ENCODE assay signal across 9 mouse cellular contexts in the genomic region with DNA sequence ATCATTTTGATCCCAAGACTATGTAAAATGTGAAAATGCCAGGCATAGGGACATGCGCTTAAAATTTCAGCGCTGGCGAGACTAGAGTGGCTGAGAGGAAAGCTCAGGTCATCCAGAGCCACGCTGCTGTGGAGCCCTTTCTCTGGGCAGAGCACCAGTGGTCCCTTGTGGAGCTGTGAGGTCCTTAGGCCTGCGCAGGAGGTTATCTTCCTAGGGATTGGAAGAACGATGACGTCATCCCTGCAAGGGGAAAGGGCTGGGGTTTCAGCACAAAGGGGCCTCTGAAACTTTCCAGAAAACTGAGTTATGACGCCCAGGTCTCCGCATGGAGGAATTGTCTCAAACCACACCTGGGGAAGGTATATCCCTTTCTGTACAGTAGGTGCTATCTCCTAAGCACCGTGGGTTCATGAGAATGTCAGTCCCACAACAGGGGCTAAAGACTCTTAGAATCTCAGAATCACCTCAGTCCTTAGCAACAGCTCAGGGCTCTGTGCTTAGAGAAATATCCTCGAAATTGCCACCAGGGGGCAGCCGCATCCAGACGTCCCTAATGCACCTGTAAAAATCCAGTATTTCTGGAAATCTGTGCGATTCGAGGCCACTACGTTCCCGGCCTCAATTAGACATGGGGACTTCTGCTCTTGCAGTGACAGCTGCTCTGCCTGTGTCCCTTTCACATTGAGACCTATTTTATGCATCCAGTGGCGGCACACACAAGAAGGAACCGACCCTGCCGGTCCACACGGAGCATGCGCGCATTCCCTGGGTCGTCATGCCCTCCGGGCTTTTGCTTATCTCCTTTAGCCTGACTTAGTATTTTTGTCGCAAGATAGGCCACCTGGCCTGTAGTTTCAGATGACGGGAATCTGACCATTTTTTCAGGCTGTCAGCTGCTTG. TPM values are rescaled to one million over a fixed set of nuclear protein-coding genes. Genes with fewer than 3 reads are reported as not detected.
A peak's percentile ranks its signal among the peaks of the same experiment; 100 is the strongest.
DNase-seq lines count a peak whose midpoint lies in the region; ATAC-seq and TF ChIP-seq lines count a peak whose summit lies in the region.
"Had no signal": no experiment of that assay in that cellular context is flagged by ENCODE, and none has a peak within 500 bp of the region (broad histone marks: within the 10 kb centered on the region; RNA-seq: fewer than 3 reads in every experiment).

No protein-coding gene starts in this region.

- H3K27me3 ChIP-seq in embryonic facial prominence, embryonic 10.5 days (replicated peaks; ENCODE audit: low read depth, poor library complexity, severe bottlenecking): no peaks in the 10 kb centered on the region
- no peaks in the 10 kb centered on the region for H3K27me3 ChIP-seq in kidney, embryonic 14.5 days (ENCODE audit: control insufficient read depth, insufficient read depth, low read length)
- H3K27me3 ChIP-seq in liver, adult 2 months (ENCODE audit: control insufficient read depth, insufficient read depth, low read length): no peaks in the 10 kb centered on the region
- H3K27me3 ChIP-seq in myocyte (ENCODE audit: control insufficient read depth, insufficient read depth, insufficient read length): peaks cover under 1% of the 10 kb centered on the region
- H3K27me3 ChIP-seq in splenic B cell, adult 2 months (ENCODE audit: control insufficient read depth, insufficient read depth, low read length, poor library complexity, severe bottlenecking): no peaks in the 10 kb centered on the region; the same call in 1 of the 2 replicates

- DNase-seq in 3T3-L1 (ENCODE audit: low read depth, low spot score): peak; percentile 85
- DNase-seq in adrenal gland, postnatal 14 days: peak; percentile 81
- peak; percentile 80 for DNase-seq in embryonic facial prominence, embryonic 10.5 days (ENCODE audit: low spot score)
- peak; percentile 36 to 61 for DNase-seq in heart, adult 9 months (ENCODE audit: low spot score in 2 of 2)
- DNase-seq in liver, adult 2 months (ENCODE audit: extremely low read depth, low read depth, low spot score): peak; percentile 41
- DNase-seq in splenic B cell, adult 2 months (ENCODE audit: low read depth, low spot score): peak; percentile 68

- H3K36me3 ChIP-seq in embryonic facial prominence, embryonic 10.5 days (replicated peaks): no peaks in the 10 kb centered on the region
- H3K36me3 ChIP-seq in kidney, embryonic 14.5 days (ENCODE audit: control insufficient read depth, insufficient read depth, low read length): no peaks in the 10 kb centered on the region
- H3K36me3 ChIP-seq in liver, adult 2 months (ENCODE audit: control insufficient read depth, insufficient read depth, low read length): no peaks in the 10 kb centered on the region
- no peaks in the 10 kb centered on the region for H3K36me3 ChIP-seq in myocyte (ENCODE audit: control insufficient read depth, insufficient read depth)
- H3K36me3 ChIP-seq in splenic B cell, adult 2 months (ENCODE audit: control insufficient read depth, insufficient read depth, low read length, poor library complexity, severe bottlenecking): no peaks in the 10 kb centered on the region

- H3K9me3 ChIP-seq in embryonic facial prominence, embryonic 10.5 days: no peaks in the 10 kb centered on the region
- H3K9me3 ChIP-seq in kidney, embryonic 14.5 days (ENCODE audit: control insufficient read depth, low read length): no peaks in the 10 kb centered on the region

- peak overlapping the region; percentile 43 for H3K4me3 ChIP-seq in embryonic facial prominence, embryonic 10.5 days
- peak overlapping the region; percentile 16; the same call in 1 of the 2 replicates for H3K4me3 ChIP-seq in kidney, embryonic 14.5 days (ENCODE audit: low read length)
- H3K4me3 ChIP-seq in liver, adult 2 months (ENCODE audit: insufficient read depth, low read depth, low read length): peak overlapping the region; percentile 27
- no peak overlapping the region for H3K4me3 ChIP-seq in myocyte

- no peak overlapping the region for H3K27ac ChIP-seq in embryonic facial prominence, embryonic 10.5 days (replicated peaks)
- H3K27ac ChIP-seq in kidney, embryonic 14.5 days (ENCODE audit: low read depth, low read length): no peak overlapping the region
- no peak overlapping the region for H3K27ac ChIP-seq in liver, adult 2 months (replicated peaks; ENCODE audit: insufficient read depth, low read depth, low read length)

- H3ac ChIP-seq in myocyte (ENCODE audit: control insufficient read depth, insufficient read length): no peak overlapping the region

- no peak for TF ChIP-seq POLR2A in liver, adult 2 months (IDR thresholded peaks at IDR 0.05; ENCODE audit: extremely low read depth, insufficient read depth, low read length)
- TF ChIP-seq POLR2A in myocyte (IDR thresholded peaks at IDR 0.05; ENCODE audit: insufficient read length, low read depth): no peak

- no peaks in the 10 kb centered on the region for H3K79me2 ChIP-seq in liver, adult 2 months (ENCODE audit: control insufficient read depth, insufficient read depth, low read length)
- H3K79me2 ChIP-seq in myocyte (ENCODE audit: control insufficient read depth, insufficient read depth): no peaks in the 10 kb centered on the region

- H3K4me2 ChIP-seq in kidney, embryonic 14.5 days (replicated peaks; ENCODE audit: low read depth, low read length): peak overlapping the region; percentile 46
- peak overlapping the region; percentile 10 for H3K4me2 ChIP-seq in myocyte (ENCODE audit: low read depth)

- H3K4me1 ChIP-seq in embryonic facial prominence, embryonic 10.5 days: peaks cover 23% of the 10 kb centered on the region
- peaks cover 12% of the 10 kb centered on the region; the same call in 1 of the 2 replicates for H3K4me1 ChIP-seq in kidney, embryonic 14.5 days (ENCODE audit: control insufficient read depth, insufficient read depth, low read length)
- no peaks in the 10 kb centered on the region for H3K4me1 ChIP-seq in liver, adult 2 months (ENCODE audit: control insufficient read depth, insufficient read depth, low read length)

- TF ChIP-seq CTCF in liver, adult 2 months (IDR thresholded peaks at IDR 0.05; ENCODE audit: low read depth, low read length): peak; percentile 68; the same call in 1 of the 2 replicates

- peak; percentile 84 for ATAC-seq in kidney, embryonic 14.5 days (ENCODE audit: low FRiP score, low TSS enrichment)

- H3K9ac ChIP-seq in kidney, embryonic 14.5 days (ENCODE audit: low read depth, low read length): no peak overlapping the region
- peak overlapping the region; percentile 16; the same call in 1 of the 2 replicates for H3K9ac ChIP-seq in liver, adult 2 months (ENCODE audit: low read depth, low read length)

- 29% methylated on average over 27 of the region's 27 CpGs for WGBS in embryonic facial prominence, embryonic 10.5 days
- WGBS in kidney, embryonic 14.5 days: 26% methylated on average over 27 of the region's 27 CpGs
- 26% methylated on average over 27 of the region's 27 CpGs for WGBS in liver, adult 2 months

TF ChIP-seq in myocyte, 11 proteins besides CTCF, POLR2A, EP300 and RAD21:
- no peak for TF ChIP-seq E2F4 (IDR thresholded peaks at IDR 0.05; ENCODE audit: insufficient read depth)
- TF ChIP-seq TCF3 (IDR thresholded peaks at IDR 0.05; ENCODE audit: insufficient read length, low read depth): no peak
- no peak for TF ChIP-seq MYOD1 (IDR thresholded peaks at IDR 0.05; ENCODE audit: control insufficient read depth in 1 of 3, insufficient read length in 2 of 3, low read depth in 2 of 3)
- no peak for TF ChIP-seq POLR2AphosphoS2 (IDR thresholded peaks at IDR 0.05; ENCODE audit: insufficient read length, low read depth)
- no peak for TF ChIP-seq USF1 (IDR thresholded peaks at IDR 0.05; ENCODE audit: low read depth)
- no peak for TF ChIP-seq MAX (IDR thresholded peaks at IDR 0.05; ENCODE audit: low read depth)
- no peak for TF ChIP-seq CEBPB (IDR thresholded peaks at IDR 0.05; ENCODE audit: insufficient read depth, poor library complexity, severe bottlenecking)
- TF ChIP-seq MYOG (IDR thresholded peaks at IDR 0.05; ENCODE audit: control insufficient read depth in 1 of 3, insufficient read depth in 1 of 3, insufficient read length in 2 of 3, low read depth in 2 of 3): no peak
- no peak for TF ChIP-seq SRF (IDR thresholded peaks at IDR 0.05; ENCODE audit: control insufficient read depth, insufficient read length, low read depth)
- TF ChIP-seq TCF12 (IDR thresholded peaks at IDR 0.05; ENCODE audit: insufficient read depth, poor library complexity, severe bottlenecking): no peak
- no peak for TF ChIP-seq REST (IDR thresholded peaks at IDR 0.05; ENCODE audit: insufficient read depth, insufficient read length)

RNA-seq across cellular contexts. Expression of a gene that starts 18.4 kb away (rescaled TPM):
- total RNA-seq in adrenal gland, postnatal 14 days (2021): not detected in 2 replicates
- polyA plus RNA-seq in embryonic facial prominence, embryonic 10.5 days (2016; fragmentation: Nextera tagmentation; extraction: Ambion mirVana): 0.29 and 1.1 TPM in 2 replicates
- polyA plus RNA-seq in kidney, embryonic 14.5 days (2014; fragmentation: Nextera tagmentation; extraction: Ambion mirVana): 0.85 and 1.5 TPM in 2 replicates
- total RNA-seq in liver, adult 2 months (2014; rRNA removed): not detected in 2 replicates
- not detected in 2 replicates for polyA plus RNA-seq in liver, adult 2 months (2012; rRNA removed)
- not detected for polyA plus RNA-seq in myocyte (2012; fragmentation: generic; extraction: Trizol)

RNA-seq across cellular contexts. Expression of a gene that starts 19.6 kb away (rescaled TPM):
- total RNA-seq in adrenal gland, postnatal 14 days (2021): not detected in 2 replicates
- not detected in 2 replicates for polyA plus RNA-seq in embryonic facial prominence, embryonic 10.5 days (2016; fragmentation: Nextera tagmentation; extraction: Ambion mirVana)
- polyA plus RNA-seq in kidney, embryonic 14.5 days (2014; fragmentation: Nextera tagmentation; extraction: Ambion mirVana): 0.08 TPM in 1 of 2 replicates, not detected in the other
- total RNA-seq in liver, adult 2 months (2014; rRNA removed): not detected in 2 replicates
- not detected in 2 replicates for polyA plus RNA-seq in liver, adult 2 months (2012; rRNA removed)
- not detected for polyA plus RNA-seq in myocyte (2012; fragmentation: generic; extraction: Trizol)

RNA-seq across cellular contexts. Expression of a gene that starts 39.8 kb away (rescaled TPM):
- total RNA-seq in adrenal gland, postnatal 14 days (2021): 63.6 and 68.8 TPM in 2 replicates
- polyA plus RNA-seq in embryonic facial prominence, embryonic 10.5 days (2016; fragmentation: Nextera tagmentation; extraction: Ambion mirVana): 122 and 125 TPM in 2 replicates
- polyA plus RNA-seq in kidney, embryonic 14.5 days (2014; fragmentation: Nextera tagmentation; extraction: Ambion mirVana): 125 and 160 TPM in 2 replicates
- 17.4 and 22.3 TPM in 2 replicates for total RNA-seq in liver, adult 2 months (2014; rRNA removed)
- polyA plus RNA-seq in liver, adult 2 months (2012; rRNA removed): 13.6 and 19.2 TPM in 2 replicates
- 99.4 TPM for polyA plus RNA-seq in myocyte (2012; fragmentation: generic; extraction: Trizol)

RNA-seq across cellular contexts. Expression of a gene that starts 48.7 kb away (rescaled TPM):
- not detected in 2 replicates for total RNA-seq in adrenal gland, postnatal 14 days (2021)
- 0.38 and 0.47 TPM in 2 replicates for polyA plus RNA-seq in embryonic facial prominence, embryonic 10.5 days (2016; fragmentation: Nextera tagmentation; extraction: Ambion mirVana)
- not detected in 2 replicates for polyA plus RNA-seq in kidney, embryonic 14.5 days (2014; fragmentation: Nextera tagmentation; extraction: Ambion mirVana)
- not detected in 2 replicates for total RNA-seq in liver, adult 2 months (2014; rRNA removed)
- polyA plus RNA-seq in liver, adult 2 months (2012; rRNA removed): not detected in 2 replicates
- not detected for polyA plus RNA-seq in myocyte (2012; fragmentation: generic; extraction: Trizol)
- total RNA-seq: adrenal gland, postnatal 4 days had no signal
